Mouse (Mus musculus) embryonic facial prominence, embryonic 13.5 days (tissue): Measurements from ENCODE around the gene Trappc2l. TPM values are rescaled to one million over a fixed set of nuclear protein-coding genes. Genes with fewer than 3 reads are reported as not detected.
"Not testable (repeated sequence)": the region's sequence is repeated elsewhere in the genome, so short reads cannot be mapped to it uniquely, and the experiment has no call there.

ENCODE experiments used
- ATAC-seq: fragments of 200-750 bp; cut with Nextera tagmentation; 2 replicates; pipeline ENCODE4 v1.8.0; 2017; ENCODE audit warnings: low read depth; ENCODE audit not compliant: insufficient number of reproducible peaks, insufficient read depth, low FRiP score, low TSS enrichment
- H3K27ac ChIP-seq: fragments of 300-500 bp; sonication (generic); 2 replicates; pipeline ENCODE4 v1.5.1; 2015; ENCODE audit warnings: moderate library complexity, mild to moderate bottlenecking, inconsistent platforms
- H3K27me3 ChIP-seq: fragments of 300-500 bp; sonication (generic); 2 replicates; pipeline ENCODE4 v1.6.1; 2015; ENCODE audit warnings: mild to moderate bottlenecking, inconsistent platforms
- H3K36me3 ChIP-seq: fragments of 300-500 bp; sonication (generic); 2 replicates; pipeline ENCODE4 v1.6.1; 2015; ENCODE audit warnings: mild to moderate bottlenecking, inconsistent platforms
- H3K4me1 ChIP-seq: fragments of 300-500 bp; sonication (generic); 2 replicates; pipeline ENCODE4 v1.6.1; 2015; ENCODE audit warnings: inconsistent platforms
- H3K4me2 ChIP-seq: fragments of 300-500 bp; sonication (generic); 2 replicates; pipeline ENCODE4 v1.6.1; 2015; ENCODE audit warnings: moderate library complexity, mild to moderate bottlenecking, inconsistent platforms
- H3K4me3 ChIP-seq: fragments of 300-500 bp; sonication (generic); 2 replicates; pipeline ENCODE4 v1.5.1; 2015; ENCODE audit warnings: mild to moderate bottlenecking, inconsistent platforms
- H3K9ac ChIP-seq: fragments of 300-500 bp; sonication (generic); 2 replicates; pipeline ENCODE4 v1.6.1; 2015; ENCODE audit warnings: mild to moderate bottlenecking, inconsistent platforms
- H3K9me3 ChIP-seq: fragments of 300-500 bp; sonication (generic); 2 replicates; pipeline ENCODE4 v1.6.1; 2016; ENCODE audit warnings: inconsistent platforms
- WGBS: fragments of 180-500 bp; shearing (Covaris S2); methylation state at CpG from one replicate; pipeline ENCODE4 v1.1.7; 2015; ENCODE audit warnings: mixed read lengths; 5-methylcytosine and 5-hydroxymethylcytosine counted together
- polyA plus RNA-seq: library from polyadenylated mRNA; unstranded; fragments of >200 nt; fragmentation: Nextera tagmentation; extraction: Ambion mirVana; gene quantifications from 2 replicates; pipeline ENCODE4 v1.2.1, GENCODE M21; 2015

Trappc2l gene
- polyA plus RNA-seq, 1 experiment from 2014 or later, result 53.0 TPM

DNA sequence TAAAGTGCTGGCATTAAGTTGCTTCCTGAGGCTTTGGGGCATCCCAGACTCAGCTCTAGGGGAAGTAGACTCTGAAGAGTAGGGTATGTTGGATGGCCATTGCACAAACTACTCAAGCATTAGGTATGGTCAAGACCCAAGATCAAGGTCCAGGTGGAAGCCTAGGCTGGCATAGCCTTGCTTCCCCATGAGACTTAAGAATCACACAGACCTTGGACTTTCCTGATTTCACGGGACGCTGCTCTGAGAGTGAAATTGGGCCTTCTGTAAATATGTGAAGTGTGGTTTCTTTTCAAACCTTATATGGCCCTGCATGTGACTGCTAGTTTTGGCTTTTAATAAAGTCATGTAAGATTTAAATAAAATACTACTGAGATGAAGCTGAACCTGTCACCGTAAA is 38.7 kb upstream of the Trappc2l start:
- Histone ChIP-seq H3K9me3 (no peaks in the 10 kb centered on the region), H3K4me2 (no peak overlapping the region), H3K36me3 (peaks cover 62% of the 10 kb centered on the region), H3K27me3 (no peaks in the 10 kb centered on the region), H3K27ac (0 out of 2 replicates have a peak overlapping the region, but pooled peaks have one; percentile 48), H3K4me1 (peaks cover 45% of the 10 kb centered on the region), H3K4me3 (no peak overlapping the region), H3K9ac (no peak overlapping the region)
- ATAC-seq, result no peak
- WGBS, result 86% methylated on average over 3 of the region's 3 CpGs

DNA sequence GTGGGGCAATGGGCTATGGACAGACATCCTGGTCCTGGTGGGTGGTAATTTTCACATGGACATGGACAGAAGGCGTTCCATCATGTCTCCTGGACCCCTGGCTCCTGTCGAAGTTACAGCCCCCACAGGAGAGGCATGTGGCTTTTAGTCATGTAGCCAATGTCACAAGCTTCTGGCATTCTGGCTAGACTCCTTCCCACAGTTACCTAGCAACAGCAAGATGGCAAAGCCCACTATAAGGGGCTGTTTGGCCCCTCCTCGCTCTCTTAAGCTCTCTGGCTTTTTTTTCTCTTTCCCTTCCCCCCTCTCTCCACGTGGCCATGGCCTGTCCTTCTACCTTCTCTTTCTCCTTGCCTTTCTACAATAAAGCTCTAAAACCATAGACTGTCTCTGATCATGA is 38.3 kb upstream of the Trappc2l start:
- H3K9ac ChIP-seq, H3K4me3 ChIP-seq, H3K9me3 ChIP-seq, H3K27me3 ChIP-seq, H3K27ac ChIP-seq, H3K4me2 ChIP-seq, ATAC-seq: not testable (repeated sequence)
- 57% methylated on average over 4 of the region's 4 CpGs for WGBS
- H3K4me1 ChIP-seq, result peaks cover 45% of the 10 kb centered on the region
- H3K36me3 ChIP-seq, result peaks cover 62% of the 10 kb centered on the region

DNA sequence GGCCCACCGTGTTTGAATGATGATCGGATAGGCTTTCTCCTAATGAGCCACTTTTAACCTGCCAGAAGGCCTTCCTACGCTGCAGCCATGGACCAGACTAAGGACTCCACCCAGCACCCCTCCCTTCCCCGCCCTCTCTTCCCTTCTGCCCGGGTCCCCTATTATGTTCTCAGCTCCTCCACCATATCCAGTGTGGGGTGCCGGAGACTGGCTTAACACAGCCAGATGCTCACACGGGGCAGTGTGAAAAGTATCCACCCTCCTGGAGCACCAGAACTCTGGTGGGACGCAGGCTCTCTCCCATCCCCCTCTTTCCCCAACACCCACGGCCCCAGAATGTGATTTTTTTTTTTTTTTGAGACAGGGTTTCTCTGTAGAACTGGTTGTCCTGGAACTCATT is 37.9 kb upstream of the Trappc2l start:
- H3K4me1 ChIP-seq, result peaks cover 47% of the 10 kb centered on the region
- WGBS, result 66% methylated on average over 9 of the region's 9 CpGs
- H3K36me3 ChIP-seq, result peaks cover 62% of the 10 kb centered on the region
- no peak overlapping the region for H3K4me2 ChIP-seq
- H3K4me3 ChIP-seq, result no peak overlapping the region
- H3K27ac ChIP-seq, result no peak overlapping the region
- no peak for ATAC-seq
- no peaks in the 10 kb centered on the region for H3K9me3 ChIP-seq
- no peak overlapping the region for H3K9ac ChIP-seq
- no peaks in the 10 kb centered on the region for H3K27me3 ChIP-seq

DNA sequence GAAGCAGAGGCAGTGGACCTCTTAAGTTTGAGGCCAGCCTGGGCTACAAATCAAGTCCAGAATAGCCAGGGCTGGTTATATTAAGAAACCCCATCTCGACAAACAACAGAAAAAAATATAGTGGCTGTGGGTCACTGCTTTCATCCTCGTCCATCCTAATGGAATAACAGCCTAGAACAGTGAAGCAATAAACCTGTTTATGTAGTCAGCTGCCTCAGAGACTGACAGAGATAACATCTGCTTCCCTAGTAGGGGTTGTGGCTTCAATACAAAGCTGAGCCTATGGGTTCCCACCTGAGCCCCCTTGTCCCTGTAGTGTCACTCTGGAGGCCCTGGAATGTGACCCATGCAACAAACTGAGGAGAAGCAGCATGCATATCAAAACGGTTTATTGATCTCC is 37.2 kb upstream of the Trappc2l start:
- 57% methylated on average over 3 of the region's 3 CpGs for WGBS
- Histone ChIP-seq H3K36me3 (peaks cover 61% of the 10 kb centered on the region), H3K4me1 (peaks cover 48% of the 10 kb centered on the region), H3K4me3 (no peak overlapping the region), H3K27me3 (no peaks in the 10 kb centered on the region), H3K27ac (no peak overlapping the region; the same call in 1 of the 2 replicates), H3K9me3 (no peaks in the 10 kb centered on the region), H3K9ac (no peak overlapping the region), H3K4me2 (no peak overlapping the region)
- ATAC-seq, result no peak

DNA sequence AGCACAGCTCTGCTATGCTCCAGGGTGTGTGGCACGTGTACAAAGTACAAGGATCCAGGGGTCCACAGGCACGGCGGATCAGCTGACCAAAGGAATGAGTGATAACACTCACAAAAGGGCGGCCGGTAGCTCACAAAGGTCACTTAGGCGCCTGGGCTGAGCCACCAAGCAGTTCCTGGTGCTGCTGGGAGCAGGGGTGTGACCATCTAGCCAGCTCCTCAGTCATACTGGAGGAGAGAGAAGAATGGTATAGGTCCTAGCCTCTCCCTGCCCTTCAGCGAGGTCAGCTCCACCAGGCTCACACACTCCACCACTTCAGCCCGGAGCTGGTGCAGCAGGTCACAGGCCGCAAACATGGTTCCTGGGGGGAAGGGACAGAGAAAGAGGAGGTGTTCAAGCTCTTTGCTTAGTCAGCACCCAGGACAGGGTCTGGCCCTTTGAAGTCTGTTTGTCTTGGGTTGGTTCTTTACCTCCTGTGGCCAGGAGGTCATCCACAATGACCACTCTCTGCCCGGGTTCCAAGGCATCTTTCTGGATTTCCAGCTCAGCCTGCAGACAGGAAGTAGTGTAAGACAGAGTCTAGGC is 36.7 kb upstream of the Trappc2l start:
- H3K4me2 ChIP-seq, result peak overlapping the region; percentile 88
- 0 out of 2 replicates have a peak overlapping the region, but pooled peaks have one; percentile 7 for H3K4me3 ChIP-seq
- no peak for ATAC-seq
- H3K36me3 ChIP-seq, result peaks cover 56% of the 10 kb centered on the region
- H3K27ac ChIP-seq, result no peak overlapping the region; the same call in 1 of the 2 replicates
- no peaks in the 10 kb centered on the region for H3K27me3 ChIP-seq
- H3K9me3 ChIP-seq, result no peaks in the 10 kb centered on the region
- peaks cover 48% of the 10 kb centered on the region for H3K4me1 ChIP-seq
- 61% methylated on average over 10 of the region's 10 CpGs for WGBS
- 0 out of 2 replicates have a peak overlapping the region, but pooled peaks have one; percentile 93 for H3K9ac ChIP-seq

DNA sequence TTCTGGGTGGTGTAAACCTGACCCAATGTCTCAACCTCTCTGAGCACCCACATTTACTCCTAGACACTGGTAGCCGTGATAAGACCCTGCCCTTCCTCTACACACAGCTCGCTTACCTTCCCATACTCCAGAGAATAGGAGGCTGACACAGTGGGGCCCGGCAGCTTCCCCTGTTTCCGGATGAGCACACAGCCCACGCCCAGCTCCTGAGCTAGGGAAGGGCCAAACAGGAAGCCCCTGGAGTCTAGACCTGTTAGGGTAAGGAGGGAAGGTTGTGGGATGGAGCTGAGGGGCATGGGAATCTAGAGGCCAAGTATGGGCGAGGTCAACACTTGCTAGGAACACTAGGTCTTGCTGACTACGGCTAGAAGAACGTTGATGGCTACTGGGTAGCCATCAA is 36.2 kb upstream of the Trappc2l start:
- H3K9ac ChIP-seq, result peak overlapping the region; percentile 93
- 72% methylated on average over 8 of the region's 8 CpGs for WGBS

DNA sequence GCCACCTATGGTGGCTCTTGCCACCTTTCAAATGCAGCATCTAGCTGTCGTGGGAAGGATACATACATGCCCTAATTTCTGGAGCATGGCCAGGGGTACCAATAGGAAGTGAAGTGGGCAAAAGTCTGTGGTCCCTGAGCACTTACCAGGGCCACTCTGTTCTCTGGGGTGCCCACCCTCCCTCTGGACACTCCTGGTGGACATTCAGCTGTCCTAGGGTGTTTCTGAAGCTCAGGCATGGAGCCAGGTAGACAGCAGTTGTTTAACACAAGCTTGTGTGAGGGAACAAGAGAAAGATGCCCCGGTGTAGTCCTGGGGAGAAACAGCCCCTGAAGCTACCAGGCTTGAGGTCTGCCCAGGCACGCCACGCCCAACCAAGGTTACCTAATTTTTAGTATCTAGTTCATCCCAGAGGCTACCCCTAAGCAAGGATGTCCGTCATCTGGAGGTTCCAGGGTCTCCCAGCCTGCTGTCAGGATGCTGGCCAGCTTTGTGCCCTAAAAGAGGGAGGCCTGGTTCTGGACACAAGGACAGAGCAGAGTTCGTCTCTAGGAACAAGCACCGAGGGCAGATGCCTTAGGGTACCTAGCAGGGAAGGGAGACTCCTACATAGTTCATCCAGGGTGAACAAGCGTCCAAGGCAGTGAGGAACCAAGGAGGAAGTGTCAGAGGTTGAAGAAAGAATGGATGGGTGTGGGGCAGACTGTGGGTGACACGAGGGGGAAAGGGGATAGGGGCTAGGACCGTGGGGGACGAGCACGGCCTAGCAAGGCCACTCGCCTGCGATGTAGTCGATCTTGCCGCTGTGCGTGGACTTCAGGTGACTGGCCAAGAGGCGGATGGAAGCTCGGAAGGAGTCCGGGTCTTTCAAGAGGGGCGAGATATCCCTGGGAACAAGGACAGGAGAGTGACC is 35.4 kb upstream of the Trappc2l start:
- H3K9me3 ChIP-seq, result no peaks in the 10 kb centered on the region
- peak overlapping the region; percentile 88 for H3K4me2 ChIP-seq
- no peaks in the 10 kb centered on the region for H3K27me3 ChIP-seq
- WGBS, result 15% methylated on average over 21 of the region's 21 CpGs
- peaks cover 50% of the 10 kb centered on the region for H3K4me1 ChIP-seq
- peak overlapping the region; percentile 73 for H3K27ac ChIP-seq
- H3K36me3 ChIP-seq, result peaks cover 44% of the 10 kb centered on the region
- peak overlapping the region; percentile 93 for H3K9ac ChIP-seq
- 0 out of 2 replicates have a peak, but pooled peaks have one; percentile 5 for ATAC-seq
- H3K4me3 ChIP-seq, result peak overlapping the region; percentile 71

More for the DNA sequence above, 36.2 kb upstream of the Trappc2l start:
- peaks cover 48% of the 10 kb centered on the region for H3K4me1 ChIP-seq
- H3K9me3 ChIP-seq, result no peaks in the 10 kb centered on the region
- peak overlapping the region; percentile 88 for H3K4me2 ChIP-seq
- peaks cover 51% of the 10 kb centered on the region for H3K36me3 ChIP-seq
- no peak overlapping the region for H3K27ac ChIP-seq
- no peaks in the 10 kb centered on the region for H3K27me3 ChIP-seq
- no peak for ATAC-seq
- peak overlapping the region; percentile 71 for H3K4me3 ChIP-seq

DNA sequence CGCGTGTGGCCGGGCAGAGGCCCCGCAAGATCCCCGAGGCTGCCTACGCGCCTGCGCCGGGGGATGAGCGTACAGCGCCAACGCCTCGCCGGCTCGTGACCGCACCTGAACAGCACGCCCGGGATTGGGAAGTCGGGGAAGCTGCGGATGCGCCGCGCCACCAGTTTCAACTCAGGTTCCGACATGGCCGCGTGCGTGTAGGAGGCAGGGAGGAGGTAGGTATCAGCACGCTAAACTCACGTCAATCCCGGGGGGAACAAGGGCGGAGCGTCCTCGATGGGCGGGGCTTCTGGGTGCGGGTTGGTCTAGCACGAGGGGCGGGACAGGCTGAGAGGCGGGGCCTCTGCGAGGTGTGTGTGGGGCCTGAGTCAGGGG is 34.8 kb upstream of the Trappc2l start, which contains the start of gene Aprt:
Gene Aprt, minus strand, starts transcription at position 262 of the 375 bp plus-strand sequence.
- peaks cover 50% of the 10 kb centered on the region for H3K4me1 ChIP-seq
- H3K27ac ChIP-seq, result peak within 1 kb of the TSS; percentile 73
- peak within 1 kb of the TSS; percentile 93 for H3K9ac ChIP-seq
- peak; percentile 86 for ATAC-seq
- H3K4me3 ChIP-seq, result peak within 1 kb of the TSS; percentile 71
- H3K36me3 ChIP-seq, result peaks cover 38% of the 10 kb centered on the region
- H3K9me3 ChIP-seq, result no peaks in the 10 kb centered on the region
- WGBS, result under 1% methylated on average over 39 of the region's 39 CpGs
- H3K27me3 ChIP-seq, result no peaks in the 10 kb centered on the region
- H3K4me2 ChIP-seq, result peak within 1 kb of the TSS; percentile 88

DNA sequence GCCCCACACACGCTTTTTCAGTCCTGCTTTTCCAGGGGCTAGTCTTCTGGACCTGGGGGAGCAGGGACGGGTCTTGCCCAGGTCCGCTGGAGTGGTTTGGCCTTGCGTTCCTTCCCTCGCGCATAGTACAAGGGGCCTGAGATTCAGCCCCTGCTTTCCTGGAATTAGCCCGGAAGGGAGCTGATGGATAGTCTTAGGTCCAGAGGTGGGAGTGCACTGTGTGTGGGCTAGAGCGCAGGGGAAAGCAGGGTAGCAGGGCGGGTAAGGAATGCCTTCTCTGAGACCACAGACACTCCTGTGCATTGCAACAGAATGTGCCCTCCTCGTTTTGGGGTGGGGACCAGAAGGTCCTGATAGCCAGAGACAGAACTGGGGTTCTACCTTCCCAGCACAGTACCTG is 34.3 kb upstream of the Trappc2l start:
- Histone ChIP-seq H3K4me3 (peak overlapping the region; percentile 71), H3K27me3 (no peaks in the 10 kb centered on the region), H3K27ac (0 out of 2 replicates have a peak overlapping the region, but pooled peaks have one; percentile 60), H3K4me1 (peaks cover 50% of the 10 kb centered on the region), H3K36me3 (peaks cover 33% of the 10 kb centered on the region), H3K4me2 (peak overlapping the region; percentile 88), H3K9me3 (no peaks in the 10 kb centered on the region), H3K9ac (peak overlapping the region; percentile 93)
- 33% methylated on average over 10 of the region's 10 CpGs for WGBS
- ATAC-seq, result 0 out of 2 replicates have a peak, but pooled peaks have one; percentile 8

DNA sequence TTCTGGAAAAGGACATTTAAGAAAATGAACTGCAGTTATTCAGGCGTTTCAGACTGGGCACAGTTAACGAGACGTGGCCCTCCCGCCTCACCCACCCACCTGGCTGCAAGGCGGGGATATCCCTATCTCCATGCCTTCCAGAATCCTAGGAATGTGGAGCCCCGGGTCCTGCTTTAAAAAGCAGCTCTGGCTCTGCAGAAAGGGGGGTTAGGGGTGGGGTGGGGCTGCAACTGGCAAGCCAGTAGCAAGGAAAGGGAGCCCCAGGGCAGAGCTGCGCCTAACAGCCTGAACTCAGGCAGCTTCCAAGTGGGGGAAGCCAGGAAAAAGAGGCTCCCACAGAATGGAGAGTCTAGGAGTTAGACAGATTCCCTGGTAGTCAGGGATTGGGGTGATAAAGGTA is 32.2 kb upstream of the Trappc2l start:
- peak overlapping the region; percentile 65 for H3K27ac ChIP-seq

DNA sequence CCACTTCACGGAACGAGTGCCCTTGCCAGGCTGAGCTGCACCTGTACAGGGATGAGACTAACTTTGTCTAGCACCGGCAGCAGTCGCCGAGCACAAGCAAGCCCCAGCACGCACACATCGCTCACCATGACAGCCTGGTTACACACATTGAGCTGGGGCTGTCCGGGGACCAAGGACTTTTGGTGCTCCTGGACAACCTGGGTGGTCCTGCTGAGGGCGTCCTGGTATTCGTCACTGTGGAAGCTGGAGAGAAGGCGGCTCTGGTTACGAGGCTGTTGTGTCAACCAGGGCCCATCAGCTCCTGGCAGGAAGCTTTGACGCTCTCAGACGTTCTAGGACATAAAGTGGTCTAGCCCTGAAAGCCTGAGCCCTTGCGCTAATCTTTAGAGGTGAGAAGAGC is 30.5 kb upstream of the Trappc2l start:
- no peak for ATAC-seq
- 62% methylated on average over 15 of the region's 15 CpGs for WGBS

More for the DNA sequence above, 32.2 kb upstream of the Trappc2l start:
- H3K27me3 ChIP-seq, result no peaks in the 10 kb centered on the region
- peak overlapping the region; percentile 16; the same call in 1 of the 2 replicates for H3K4me2 ChIP-seq
- H3K9me3 ChIP-seq, result no peaks in the 10 kb centered on the region
- H3K4me3 ChIP-seq, result no peak overlapping the region
- H3K4me1 ChIP-seq, result peaks cover 50% of the 10 kb centered on the region
- peak overlapping the region; percentile 36; the same call in 1 of the 2 replicates for H3K9ac ChIP-seq
- 11% methylated on average over 7 of the region's 7 CpGs for WGBS
- peaks cover 12% of the 10 kb centered on the region for H3K36me3 ChIP-seq
- ATAC-seq, result no peak

More for the DNA sequence above, 30.5 kb upstream of the Trappc2l start:
- no peaks in the 10 kb centered on the region for H3K36me3 ChIP-seq
- H3K27me3 ChIP-seq, result no peaks in the 10 kb centered on the region
- H3K4me3 ChIP-seq, result no peak overlapping the region
- no peak overlapping the region; the same call in 1 of the 2 replicates for H3K27ac ChIP-seq
- H3K4me1 ChIP-seq, result peaks cover 39% of the 10 kb centered on the region
- no peak overlapping the region for H3K9ac ChIP-seq
- no peaks in the 10 kb centered on the region for H3K9me3 ChIP-seq
- no peak overlapping the region for H3K4me2 ChIP-seq
